Mouse (Mus musculus) heart, adult 2 months (tissue): ENCODE results near the gene Dhx36.

ENCODE experiments used
- CTCF ChIP-seq: fragments of 200-600 bp; IDR thresholded peaks from 2 replicates; pipeline ENCODE4 v1.8.1; 2022; ENCODE audit warnings: antibody characterized with exemption, mild to moderate bottlenecking, moderate library complexity
- EP300 ChIP-seq: fragments of 200-500 bp; IDR thresholded peaks from 2 replicates; pipeline ENCODE4 v1.6.1; 2011; ENCODE audit warnings: low read depth, low read length, control low read depth; ENCODE audit not compliant: insufficient read depth
- POLR2A ChIP-seq: fragments of 200-500 bp; IDR thresholded peaks from 2 replicates; pipeline ENCODE4 v1.6.1; 2011; ENCODE audit warnings: mild to moderate bottlenecking, low read depth, low read length, control low read depth; ENCODE audit not compliant: insufficient read depth

- TF ChIP-seq POLR2A, result no peak
- TF ChIP-seq CTCF, result no peak
- no peak for TF ChIP-seq EP300
Observed at GRCm38 (mm10) chr3:62455854-62456253, 51.0 kb downstream of the Dhx36 start.
